Mouse (Mus musculus) lung, postnatal 10 days (tissue): ENCODE measurements at regions not wholly inside any gene's neighbourhood (a gene's known extent, or its start where the extent isn't known, plus 50 kb on each side); places are given as distances from the start of the nearest gene placed in this dataset.

ENCODE experiments used
- DNase-seq: peaks from one replicate; pipeline ENCODE4 v3.0.0; 2021

DNA sequence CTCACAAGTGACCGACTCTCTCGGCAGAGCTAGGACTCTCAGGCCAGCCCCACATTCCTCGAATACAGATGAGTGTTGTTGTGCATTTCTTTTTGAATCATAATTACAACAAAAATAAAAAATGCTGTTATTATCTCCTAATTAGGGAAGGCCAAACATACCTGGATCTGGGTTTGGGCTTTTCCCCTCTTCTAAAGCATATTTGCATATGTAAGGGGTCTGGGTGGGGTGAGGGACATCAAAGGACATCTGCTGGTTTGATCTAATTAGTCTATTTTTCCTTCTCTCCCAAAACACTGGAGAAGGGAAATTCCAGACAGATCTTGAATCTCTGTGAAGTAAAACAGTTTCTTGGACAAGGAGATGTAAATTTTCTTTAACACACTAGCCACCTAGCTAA lies 85.3 kb downstream of the Tfap2a start:
- DNase-seq: no peak

DNA sequence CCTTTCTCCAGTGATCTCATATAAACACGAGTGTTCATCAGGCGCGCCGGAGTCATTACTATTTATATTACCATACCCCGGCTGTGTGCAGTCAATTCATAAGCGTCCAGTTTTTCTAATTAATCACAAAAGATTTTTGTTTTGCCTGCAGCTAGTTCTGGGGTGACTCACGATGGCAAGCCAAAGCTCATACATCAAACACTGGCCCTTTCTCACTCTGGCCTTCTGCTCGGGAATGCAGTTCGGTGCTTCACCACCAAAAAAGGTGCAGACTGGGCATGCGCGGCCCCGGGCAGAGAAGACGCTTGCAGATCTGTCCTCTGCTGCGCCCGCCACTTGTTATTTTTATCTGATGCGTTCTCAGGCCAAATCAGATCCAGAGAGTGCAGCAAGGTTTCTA lies 87.1 kb downstream of the Tfap2a start:
- peak; percentile 83 for DNase-seq

DNA sequence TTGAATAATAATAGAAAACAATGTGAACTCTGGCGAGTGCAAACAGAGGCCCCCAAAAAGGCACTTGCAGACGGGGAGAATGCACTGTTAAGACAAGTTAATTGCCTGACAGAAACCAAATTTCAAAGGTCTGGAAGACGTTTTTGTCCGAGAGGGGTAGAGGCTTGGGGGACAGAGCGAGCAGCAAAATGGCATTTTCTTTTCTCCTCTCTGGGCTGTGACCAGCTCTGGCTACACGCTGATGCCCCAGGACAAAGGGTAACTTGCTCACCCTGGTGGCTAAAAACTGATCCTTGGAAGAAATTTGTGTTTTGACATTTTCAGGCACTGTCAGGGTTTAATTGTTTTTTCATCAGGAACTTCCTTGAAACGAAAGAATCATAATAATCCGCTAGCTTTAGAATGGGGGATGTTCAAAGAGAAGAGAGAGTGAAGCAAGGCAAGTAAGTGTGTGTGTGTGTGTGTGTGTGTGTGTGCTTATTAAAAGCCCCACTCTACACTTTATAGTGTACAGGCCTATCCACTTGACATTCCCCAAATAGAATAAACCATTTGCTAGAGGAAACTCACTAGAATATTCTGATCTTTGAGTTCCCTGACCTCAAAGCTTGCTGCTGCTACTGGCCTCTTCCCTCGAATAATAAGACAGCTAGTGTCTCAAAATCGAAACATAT lies 88.0 kb downstream of the Tfap2a start:
- no peak for DNase-seq

- DNase-seq: no peak
Observed at GRCm38 (mm10) chr13:40649096-40650035, 88.8 kb downstream of the Tfap2a start.

GRCm38 (mm10) chr13:40646131-40646530 lies 92.0 kb downstream of the Tfap2a start:
- DNase-seq: no peak

- no peak for DNase-seq
Observed at GRCm38 (mm10) chr13:40645646-40646045, 92.5 kb downstream of the Tfap2a start.

- DNase-seq: no peak
Observed at GRCm38 (mm10) chr13:40642931-40643330, 95.2 kb downstream of the Tfap2a start.

- DNase-seq: no peak
Observed at GRCm38 (mm10) chr13:40637269-40637668, 100.9 kb downstream of the Tfap2a start.

- no peak for DNase-seq
Observed at GRCm38 (mm10) chr13:40617881-40618280, 120.3 kb downstream of the Tfap2a start.

- no peak for DNase-seq
Observed at GRCm38 (mm10) chr13:40608526-40608925, 129.7 kb downstream of the Tfap2a start.

DNA sequence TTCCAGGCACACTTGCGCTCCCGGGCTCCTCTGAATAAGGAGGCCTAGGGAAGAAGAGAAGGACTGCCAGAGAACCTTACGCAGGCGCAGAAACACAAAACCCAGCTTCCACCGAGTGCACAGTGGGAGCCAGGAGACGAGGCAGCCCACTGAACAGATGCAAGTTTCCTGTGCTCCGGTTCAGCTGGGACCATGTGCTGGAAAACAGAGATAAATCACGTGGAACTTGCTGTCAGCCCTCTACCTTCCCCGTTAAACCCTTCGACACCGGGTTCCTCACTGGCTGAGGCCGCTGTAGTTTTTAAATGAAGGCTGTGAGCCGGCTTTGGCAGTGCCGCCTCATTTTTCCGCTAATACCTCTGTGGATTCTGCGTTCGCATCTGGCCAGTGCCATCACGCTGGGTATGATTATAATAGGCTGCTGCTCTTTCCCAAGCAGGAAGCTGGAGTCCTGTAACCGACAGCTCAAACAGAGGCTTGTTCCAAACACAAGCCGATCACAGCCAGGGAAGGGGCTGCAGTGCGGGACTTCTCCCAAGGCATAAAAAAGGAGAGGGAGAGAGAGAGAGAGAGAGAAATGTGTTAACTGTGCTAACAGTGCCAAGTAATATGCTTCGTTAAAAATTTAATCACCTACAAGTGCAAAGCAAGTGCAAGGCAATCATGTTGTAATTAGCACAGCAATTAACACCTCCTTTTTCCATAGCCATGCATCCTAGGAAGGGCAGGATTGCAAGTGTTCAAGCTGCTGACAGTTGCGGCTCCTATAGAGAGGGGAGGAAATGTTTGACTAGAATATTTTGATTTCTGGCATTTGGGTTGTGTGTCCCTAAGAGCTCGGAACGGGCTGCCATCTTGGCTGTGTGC lies 131.5 kb downstream of the Tfap2a start:
- peak; percentile 7 for DNase-seq

- DNase-seq: no peak
Observed at GRCm38 (mm10) chr13:40605686-40606404, 132.3 kb downstream of the Tfap2a start.

- DNase-seq: no peak
Observed at GRCm38 (mm10) chr13:40574981-40575745, 163.0 kb downstream of the Tfap2a start.

DNA sequence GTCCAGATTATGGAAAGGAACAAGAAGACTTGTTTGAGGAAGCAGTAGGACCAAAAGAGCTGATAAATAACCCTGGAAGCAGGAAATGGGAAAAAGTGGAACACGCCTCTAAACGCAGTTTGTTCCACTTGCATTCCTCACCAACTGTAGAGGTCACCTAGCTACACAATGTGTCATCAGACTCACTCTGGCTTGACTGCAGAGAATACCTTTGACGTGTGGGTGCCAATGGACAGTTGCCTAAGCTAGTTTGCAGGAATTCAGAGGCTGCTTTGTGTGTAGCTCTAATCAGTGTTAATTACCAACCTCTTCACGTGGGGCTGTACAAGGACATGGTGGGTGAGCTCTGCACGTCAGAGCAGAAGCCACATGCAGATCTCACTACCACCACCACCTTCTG lies 168.7 kb downstream of the Tfap2a start:
- no peak for DNase-seq

DNA sequence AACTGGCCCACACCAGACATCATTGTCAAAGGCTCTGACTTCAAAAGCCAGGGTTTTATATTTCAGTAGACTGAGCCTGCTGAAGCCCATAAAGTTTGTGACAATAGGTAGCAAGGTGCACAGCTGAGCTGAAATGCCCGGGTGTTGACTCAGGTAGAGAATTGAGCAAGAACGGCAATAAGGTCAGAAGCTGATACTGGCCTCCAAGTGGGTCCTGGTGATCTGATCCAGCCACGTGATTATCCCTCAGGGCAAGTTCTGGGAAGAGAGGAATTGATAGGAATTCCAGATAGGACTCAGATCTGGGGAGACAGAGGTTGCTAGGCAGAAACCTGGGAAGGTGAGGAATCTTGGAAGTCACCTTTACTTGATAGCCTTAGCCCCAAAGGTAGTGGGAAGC lies 170.4 kb downstream of the Tfap2a start:
- DNase-seq: no peak

DNA sequence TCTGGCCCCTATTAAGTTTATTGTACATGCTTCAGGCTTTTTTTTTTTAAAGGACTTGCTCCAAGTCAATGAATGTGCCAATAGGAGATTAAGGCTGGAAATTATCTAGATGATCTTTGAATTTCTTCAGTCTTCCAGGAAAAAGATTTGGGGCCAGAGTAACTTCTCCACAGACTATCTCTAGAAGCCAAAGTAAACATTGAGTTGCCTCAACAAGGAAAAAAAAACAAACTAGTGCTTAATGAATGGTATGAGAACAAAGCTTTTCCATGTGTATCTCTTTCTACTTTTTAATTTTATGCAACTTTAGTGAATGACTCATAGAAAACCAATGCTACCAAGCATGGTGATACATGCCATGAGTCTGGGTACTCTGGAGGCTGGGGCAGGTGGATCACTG lies 173.8 kb downstream of the Tfap2a start:
- DNase-seq: no peak

DNA sequence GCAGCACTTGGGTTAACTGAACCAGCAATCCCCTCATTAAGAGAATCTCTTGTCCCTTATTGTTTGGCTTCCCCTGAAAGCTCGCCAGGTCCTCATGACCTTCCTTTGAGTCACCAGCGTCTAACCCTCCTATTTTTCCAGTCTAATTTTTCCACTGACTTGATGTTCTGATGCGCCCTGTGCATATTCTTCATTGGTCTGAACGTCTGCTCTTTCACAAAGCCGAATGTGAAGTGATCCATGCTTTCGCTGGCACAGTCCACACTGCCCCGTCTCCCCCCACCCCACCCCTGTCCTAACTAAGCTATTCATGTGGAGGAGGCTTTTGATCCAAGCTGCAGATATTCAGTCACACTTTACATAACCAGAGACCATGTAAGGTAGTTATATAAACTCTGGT lies 183.8 kb downstream of the Tfap2a start:
- DNase-seq: no peak

GRCm38 (mm10) chr13:40525501-40525900 lies 164.3 kb upstream of the Ofcc1 start:
- DNase-seq: no peak

- DNase-seq: no peak
Observed at GRCm38 (mm10) chr13:40523115-40523514, 161.9 kb upstream of the Ofcc1 start.

DNA sequence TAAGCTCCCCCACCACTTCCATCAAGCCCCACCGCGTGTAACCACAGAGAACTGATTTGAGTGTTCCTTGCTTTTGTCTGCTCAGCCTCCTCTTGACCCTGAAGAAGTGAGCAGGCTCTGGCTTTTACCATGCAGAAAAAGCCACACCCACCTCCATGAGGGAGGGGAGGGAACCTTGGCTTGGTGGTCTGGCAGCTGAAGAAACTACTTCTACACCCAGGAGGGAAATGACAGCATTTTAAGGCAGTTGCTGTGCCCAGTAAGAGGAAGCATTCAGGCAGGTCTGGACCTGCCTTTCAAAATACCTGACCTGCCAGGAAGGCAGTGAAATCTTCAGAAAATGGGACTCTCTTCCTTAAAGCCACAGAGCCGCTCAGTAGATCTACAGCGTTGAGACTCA lies 156.9 kb upstream of the Ofcc1 start:
- no peak for DNase-seq

DNA sequence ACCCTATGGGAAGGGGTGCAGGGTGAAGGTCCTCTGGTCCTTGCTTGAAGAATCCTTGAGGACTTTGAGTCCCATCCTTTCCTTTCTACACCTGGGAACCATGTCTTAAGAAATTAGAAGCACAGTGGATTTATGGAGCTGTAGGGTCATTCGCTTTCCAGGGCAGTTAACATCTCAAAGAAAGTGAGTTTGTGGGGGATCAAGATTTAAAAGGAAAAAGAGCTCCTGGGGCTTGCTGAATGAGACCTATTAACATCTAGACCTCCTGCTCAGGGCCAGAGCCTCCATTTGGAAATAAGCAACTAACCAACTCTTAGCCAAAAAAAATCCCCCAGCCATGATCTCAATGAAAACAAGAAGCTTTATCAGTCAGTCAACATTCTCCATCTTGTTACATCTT lies 148.0 kb upstream of the Ofcc1 start:
- no peak for DNase-seq

GRCm38 (mm10) chr13:40480830-40481229 lies 119.6 kb upstream of the Ofcc1 start:
- no peak for DNase-seq
